8 mouse cellular contexts compared by ENCODE assay signal in genomic region chr11:101062165-101062884, GRCm38 (mm10). TPM values are rescaled to one million over a fixed set of nuclear protein-coding genes. Genes with fewer than 3 reads are reported as not detected.
DNase-seq lines count a peak whose midpoint lies in the region; ATAC-seq and TF ChIP-seq lines count a peak whose summit lies in the region.

No protein-coding gene starts in this region.

- no peak for DNase-seq in neural tube, embryonic 10.5 days (ENCODE audit: extremely low spot score, low spot score)
- no peak for DNase-seq in embryonic facial prominence, embryonic 14.5 days (ENCODE audit: low spot score)
- DNase-seq in heart, postnatal 25 days (ENCODE audit: low spot score) = peak; percentile 74
- no peak for DNase-seq in liver, postnatal 0 days
- no peak for DNase-seq in T-cell, adult 2 months (ENCODE audit: low spot score)
- no peak for DNase-seq in left cerebral cortex, postnatal 4 days
- DNase-seq in spleen, postnatal 36 days (ENCODE audit: low spot score in 2 of 2) = no peak

- no peaks in the 10 kb centered on the region for H3K9me3 ChIP-seq in neural tube, embryonic 15.5 days (replicated peaks)
- H3K9me3 ChIP-seq in embryonic facial prominence, embryonic 14.5 days (ENCODE audit: control insufficient read depth, low read length) = no peaks in the 10 kb centered on the region
- H3K9me3 ChIP-seq in liver, postnatal 0 days (ENCODE audit: low read length) = no peaks in the 10 kb centered on the region

- no peak overlapping the region for H3K4me3 ChIP-seq in neural tube, embryonic 15.5 days (replicated peaks)
- H3K4me3 ChIP-seq in embryonic facial prominence, embryonic 14.5 days (ENCODE audit: low read depth, low read length) = no peak overlapping the region
- no peak overlapping the region for H3K4me3 ChIP-seq in liver, postnatal 0 days (ENCODE audit: low read depth, low read length)

- H3K4me2 ChIP-seq in neural tube, embryonic 15.5 days = no peak overlapping the region
- H3K4me2 ChIP-seq in embryonic facial prominence, embryonic 14.5 days (ENCODE audit: low read depth, low read length) = no peak overlapping the region
- H3K4me2 ChIP-seq in liver, postnatal 0 days (ENCODE audit: low read depth, low read length) = no peak overlapping the region

- WGBS in neural tube, embryonic 15.5 days = 81% methylated on average over 12 of the region's 12 CpGs
- WGBS in embryonic facial prominence, embryonic 14.5 days = 69% methylated on average over 12 of the region's 12 CpGs
- WGBS in liver, postnatal 0 days (ENCODE audit: insufficient replicate concordance) = 72% methylated on average over 12 of the region's 12 CpGs

- intact Hi-C loops in heart, postnatal 25 days (cut with DNase I) = loop anchor here (10.0 kb wide), 2 partner anchors 318 to 348 kb away; partner anchors contain the start of genes Hspb9 and Kat2a
- intact Hi-C loops in left cerebral cortex, postnatal 4 days (cut with DNase I) = no loop called here

- H3K9ac ChIP-seq in neural tube, embryonic 15.5 days (replicated peaks) = no peak overlapping the region
- H3K9ac ChIP-seq in embryonic facial prominence, embryonic 14.5 days (ENCODE audit: low read depth, low read length) = no peak overlapping the region
- peak overlapping the region; percentile 58; the same call in 1 of the 2 replicates for H3K9ac ChIP-seq in liver, postnatal 0 days (replicated peaks)

- peak overlapping the region; percentile 70; the same call in 1 of the 2 replicates for H3K27ac ChIP-seq in neural tube, embryonic 15.5 days (replicated peaks)
- H3K27ac ChIP-seq in embryonic facial prominence, embryonic 14.5 days (replicated peaks; ENCODE audit: low read depth, low read length) = peak overlapping the region; percentile 92; the same call in 1 of the 2 replicates
- H3K27ac ChIP-seq in liver, postnatal 0 days (ENCODE audit: low read depth) = peak overlapping the region; percentile 98

- no peak for TF ChIP-seq EP300 in liver, postnatal 0 days (IDR thresholded peaks at IDR 0.05; ENCODE audit: low read depth)

- peak; percentile 27; the same call in 1 of the 2 replicates for TF ChIP-seq CTCF in liver, postnatal 0 days (IDR thresholded peaks at IDR 0.05; ENCODE audit: low read depth)

- no peaks in the 10 kb centered on the region for H3K27me3 ChIP-seq in neural tube, embryonic 15.5 days (replicated peaks)
- H3K27me3 ChIP-seq in embryonic facial prominence, embryonic 14.5 days (replicated peaks; ENCODE audit: control insufficient read depth, insufficient read depth, low read length) = no peaks in the 10 kb centered on the region
- no peaks in the 10 kb centered on the region for H3K27me3 ChIP-seq in liver, postnatal 0 days (ENCODE audit: insufficient read depth, low read length)

- H3K4me1 ChIP-seq in neural tube, embryonic 15.5 days = peaks cover 24% of the 10 kb centered on the region
- peaks cover 44% of the 10 kb centered on the region for H3K4me1 ChIP-seq in embryonic facial prominence, embryonic 14.5 days (ENCODE audit: control insufficient read depth, insufficient read depth, low read length)
- peaks cover 50% of the 10 kb centered on the region for H3K4me1 ChIP-seq in liver, postnatal 0 days (ENCODE audit: insufficient read depth)

- ATAC-seq in neural tube, embryonic 15.5 days (ENCODE audit: low FRiP score) = no peak
- no peak for ATAC-seq in embryonic facial prominence, embryonic 14.5 days (ENCODE audit: low read depth)
- ATAC-seq in liver, postnatal 0 days = no peak

- peaks cover 55% of the 10 kb centered on the region for H3K36me3 ChIP-seq in neural tube, embryonic 15.5 days
- H3K36me3 ChIP-seq in embryonic facial prominence, embryonic 14.5 days (ENCODE audit: control insufficient read depth, insufficient read depth, low read length) = peaks cover 10% of the 10 kb centered on the region; the same call in 1 of the 2 replicates
- peaks cover 27% of the 10 kb centered on the region for H3K36me3 ChIP-seq in liver, postnatal 0 days (replicated peaks; ENCODE audit: insufficient read depth, low read length)

RNA-seq across cellular contexts. Expression of gene Naglu, which starts 7.5 kb away (rescaled TPM):
- polyA plus RNA-seq in neural tube, embryonic 15.5 days (2015; fragmentation: Nextera tagmentation; extraction: Ambion mirVana) = 11.7 and 12.4 TPM in 2 replicates
- polyA plus RNA-seq in embryonic facial prominence, embryonic 14.5 days (2014; fragmentation: Nextera tagmentation; extraction: Ambion mirVana) = 13.9 and 14.4 TPM in 2 replicates
- total RNA-seq in heart, postnatal 25 days (2021) = 1 to 10 TPM; 8.0 to 8.7 TPM
- 19.1 and 19.3 TPM in 2 replicates for polyA plus RNA-seq in liver, postnatal 0 days (2015; fragmentation: Nextera tagmentation; extraction: Ambion mirVana)
- total RNA-seq in left cerebral cortex, postnatal 4 days (2021) = 1 to 10 TPM; 8.3 to 9.6 TPM

RNA-seq across cellular contexts. Expression of gene Hsd17b1, which starts 15.9 kb away (rescaled TPM):
- polyA plus RNA-seq in neural tube, embryonic 15.5 days (2015; fragmentation: Nextera tagmentation; extraction: Ambion mirVana) = 0.22 and 0.29 TPM in 2 replicates
- polyA plus RNA-seq in embryonic facial prominence, embryonic 14.5 days (2014; fragmentation: Nextera tagmentation; extraction: Ambion mirVana) = not detected in 2 replicates
- total RNA-seq in heart, postnatal 25 days (2021) = under 1 TPM; 0.55 to 0.64 TPM
- polyA plus RNA-seq in liver, postnatal 0 days (2015; fragmentation: Nextera tagmentation; extraction: Ambion mirVana) = 0.23 and 0.33 TPM in 2 replicates
- total RNA-seq in left cerebral cortex, postnatal 4 days (2021) = under 1 TPM; 0.52 to 0.76 TPM

RNA-seq across cellular contexts. Expression of gene Coasy, which starts 20.0 kb away (rescaled TPM):
- polyA plus RNA-seq in neural tube, embryonic 15.5 days (2015; fragmentation: Nextera tagmentation; extraction: Ambion mirVana) = 37.5 and 39.6 TPM in 2 replicates
- polyA plus RNA-seq in embryonic facial prominence, embryonic 14.5 days (2014; fragmentation: Nextera tagmentation; extraction: Ambion mirVana) = 39.1 and 40.5 TPM in 2 replicates
- total RNA-seq in heart, postnatal 25 days (2021) = 10 to 100 TPM; 15.8 to 17.1 TPM
- polyA plus RNA-seq in liver, postnatal 0 days (2015; fragmentation: Nextera tagmentation; extraction: Ambion mirVana) = 38.5 and 42.9 TPM in 2 replicates
- 10 to 100 TPM; 28.3 to 32.0 TPM for total RNA-seq in left cerebral cortex, postnatal 4 days (2021)

RNA-seq across cellular contexts. Expression of gene Mlx, which starts 24.8 kb away (rescaled TPM):
- 94.2 and 96.6 TPM in 2 replicates for polyA plus RNA-seq in neural tube, embryonic 15.5 days (2015; fragmentation: Nextera tagmentation; extraction: Ambion mirVana)
- 45.8 and 55.2 TPM in 2 replicates for polyA plus RNA-seq in embryonic facial prominence, embryonic 14.5 days (2014; fragmentation: Nextera tagmentation; extraction: Ambion mirVana)
- 10 to 100 TPM; 19.1 to 21.4 TPM for total RNA-seq in heart, postnatal 25 days (2021)
- polyA plus RNA-seq in liver, postnatal 0 days (2015; fragmentation: Nextera tagmentation; extraction: Ambion mirVana) = 24.1 and 26.1 TPM in 2 replicates
- total RNA-seq in left cerebral cortex, postnatal 4 days (2021) = 10 to 100 TPM; 39.0 to 47.3 TPM

RNA-seq across cellular contexts. Expression of gene Psmc3ip, which starts 32.9 kb away (rescaled TPM):
- 17.7 and 22.4 TPM in 2 replicates for polyA plus RNA-seq in neural tube, embryonic 15.5 days (2015; fragmentation: Nextera tagmentation; extraction: Ambion mirVana)
- 27.2 and 34.4 TPM in 2 replicates for polyA plus RNA-seq in embryonic facial prominence, embryonic 14.5 days (2014; fragmentation: Nextera tagmentation; extraction: Ambion mirVana)
- 1 to 10 TPM; 3.1 TPM for total RNA-seq in heart, postnatal 25 days (2021)
- polyA plus RNA-seq in liver, postnatal 0 days (2015; fragmentation: Nextera tagmentation; extraction: Ambion mirVana) = 8.1 and 8.2 TPM in 2 replicates
- total RNA-seq in left cerebral cortex, postnatal 4 days (2021) = 1 to 10 TPM; 7.7 to 9.1 TPM
